Mouse (Mus musculus): ENCODE results near the gene Gm11568.
"Not testable (repeated sequence)": the region's sequence is repeated elsewhere in the genome, so short reads cannot be mapped to it uniquely, and the experiment has no call there.

Gene Gm11568

GRCm38 (mm10) chr11:99857617-99858016 lies at the start of gene Gm11568:
Gm11568 (plus strand) TSS chr11:99857917.
- DNase-seq (ENCODE audit: low spot score), result no peak

- DNase-seq (ENCODE audit: low spot score), result not testable (repeated sequence)
Measured at GRCm38 (mm10) chr11:99809792-99810191, 47.9 kb upstream of the Gm11568 start, which contains the start of gene Krtap4-13. Krtap4-13 (minus strand) TSS chr11:99809892.

GRCm38 (mm10) chr11:99815566-99815965 lies 42.2 kb upstream of the Gm11568 start, which contains the start of gene Gm11564:
Gm11564 (minus strand) TSS chr11:99815666.
- DNase-seq (ENCODE audit: low spot score), result not testable (repeated sequence)

GRCm38 (mm10) chr11:99837966-99838365 lies 19.8 kb upstream of the Gm11568 start, which contains the start of gene 2300003K06Rik:
2300003K06Rik (minus strand) TSS chr11:99838066.
- DNase-seq (ENCODE audit: low spot score), result no peak

- no peak for DNase-seq (ENCODE audit: low spot score)
Measured at GRCm38 (mm10) chr11:99842185-99842584, 15.5 kb upstream of the Gm11568 start.

- DNase-seq (ENCODE audit: low spot score), result no peak
Measured at GRCm38 (mm10) chr11:99846746-99847145, 11.0 kb upstream of the Gm11568 start.

GRCm38 (mm10) chr11:99851508-99851907 lies 6.2 kb upstream of the Gm11568 start, which contains the start of gene Krtap4-16:
Krtap4-16 (minus strand) TSS chr11:99851608.
- DNase-seq (ENCODE audit: low spot score), result no peak

GRCm38 (mm10) chr11:99854121-99854520 lies 3.6 kb upstream of the Gm11568 start:
- no peak for DNase-seq (ENCODE audit: low spot score)

- DNase-seq (ENCODE audit: low spot score), result no peak
Measured at GRCm38 (mm10) chr11:99858761-99859160, 1.0 kb downstream of the Gm11568 start.

- DNase-seq (ENCODE audit: low spot score), result not testable (repeated sequence)
Measured at GRCm38 (mm10) chr11:99864176-99864575, 6.5 kb downstream of the Gm11568 start, which contains the start of gene Gm11559. Gm11559 (plus strand) TSS chr11:99864476.

- DNase-seq (ENCODE audit: low spot score), result not testable (repeated sequence)
Measured at GRCm38 (mm10) chr11:99873089-99873488, 15.4 kb downstream of the Gm11568 start, which contains the start of gene Krtap9-1. Krtap9-1 (plus strand) TSS chr11:99873389.

GRCm38 (mm10) chr11:99878887-99879286 lies 21.2 kb downstream of the Gm11568 start, which contains the start of gene Gm11567:
Gm11567 (plus strand) TSS chr11:99879187.
- DNase-seq (ENCODE audit: low spot score), result not testable (repeated sequence)

- DNase-seq (ENCODE audit: low spot score), result no peak
Measured at GRCm38 (mm10) chr11:99907620-99908019, 49.9 kb downstream of the Gm11568 start, which contains the start of gene Krtap31-1. Krtap31-1 (plus strand) TSS chr11:99907920.
